ENCODE assay signal across 9 mouse cellular contexts in the genomic region with DNA sequence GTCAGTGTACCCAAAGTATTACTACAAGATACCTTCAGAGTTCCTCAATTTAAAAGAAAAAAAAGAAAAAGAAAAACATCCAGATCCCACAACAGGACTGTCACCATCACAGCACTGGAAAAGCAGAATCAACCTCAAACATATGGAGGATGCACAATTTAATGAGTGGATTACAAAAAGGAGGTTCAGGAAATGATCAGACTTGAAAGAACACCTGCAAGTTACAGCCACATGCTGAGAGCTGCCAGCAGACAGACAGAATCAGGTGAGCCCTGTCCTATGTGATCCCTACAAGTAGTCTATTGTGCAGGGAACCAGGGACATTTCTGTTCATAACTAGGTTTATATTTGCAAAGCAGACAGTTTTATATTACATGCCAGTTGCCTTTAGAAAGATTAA. TPM values are rescaled to one million over a fixed set of nuclear protein-coding genes. Genes with fewer than 3 reads are reported as not detected.
A peak's percentile ranks its signal among the peaks of the same experiment; 100 is the strongest.
DNase-seq lines count a peak whose midpoint lies in the region; ATAC-seq and TF ChIP-seq lines count a peak whose summit lies in the region.
"Had no signal": no experiment of that assay in that cellular context is flagged by ENCODE, and none has a peak within 500 bp of the region (broad histone marks: within the 10 kb centered on the region; RNA-seq: fewer than 3 reads in every experiment).

No protein-coding gene starts in this region.

- no peaks in the 10 kb centered on the region for H3K9me3 ChIP-seq in heart, postnatal 0 days (replicated peaks; ENCODE audit: control insufficient read depth, low read length)
- no peaks in the 10 kb centered on the region for H3K9me3 ChIP-seq in heart, embryonic 12.5 days (replicated peaks)
- H3K9me3 ChIP-seq in forebrain, embryonic 11.5 days (ENCODE audit: control insufficient read depth, low read length): no peaks in the 10 kb centered on the region; the same call in 1 of the 2 replicates
- H3K9me3 ChIP-seq in limb, embryonic 13.5 days: no peaks in the 10 kb centered on the region
- H3K9me3 ChIP-seq in kidney, embryonic 16.5 days (ENCODE audit: low read length): no peaks in the 10 kb centered on the region

- no peak overlapping the region for H3K27ac ChIP-seq in heart, postnatal 0 days (ENCODE audit: low read depth)
- no peak overlapping the region for H3K27ac ChIP-seq in heart, embryonic 12.5 days (ENCODE audit: poor library complexity, severe bottlenecking)
- H3K27ac ChIP-seq in forebrain, embryonic 11.5 days (ENCODE audit: low read depth, low read length): no peak overlapping the region
- no peak overlapping the region for H3K27ac ChIP-seq in limb, embryonic 13.5 days
- no peak overlapping the region for H3K27ac ChIP-seq in kidney, embryonic 16.5 days (ENCODE audit: low read length)

- H3K27me3 ChIP-seq in heart, postnatal 0 days (ENCODE audit: control insufficient read depth, insufficient read depth, low read length): peaks cover 22% of the 10 kb centered on the region
- H3K27me3 ChIP-seq in heart, embryonic 12.5 days (replicated peaks): peaks cover 22% of the 10 kb centered on the region
- no peaks in the 10 kb centered on the region for H3K27me3 ChIP-seq in forebrain, embryonic 11.5 days (ENCODE audit: control insufficient read depth, insufficient read depth, low read length)
- H3K27me3 ChIP-seq in limb, embryonic 13.5 days: peaks cover 13% of the 10 kb centered on the region
- H3K27me3 ChIP-seq in splenic B cell, adult 2 months (ENCODE audit: control insufficient read depth, insufficient read depth, low read length, poor library complexity, severe bottlenecking): no peaks in the 10 kb centered on the region
- peaks cover 11% of the 10 kb centered on the region; the same call in 1 of the 2 replicates for H3K27me3 ChIP-seq in kidney, embryonic 16.5 days (ENCODE audit: insufficient read depth, low read length)

- TF ChIP-seq CTCF in heart, postnatal 0 days (IDR thresholded peaks at IDR 0.05; ENCODE audit: low read depth): no peak

- ATAC-seq in heart, postnatal 0 days (ENCODE audit: insufficient read depth, low read depth): no peak
- ATAC-seq in heart, embryonic 12.5 days (ENCODE audit: insufficient number of reproducible peaks, low FRiP score): no peak
- ATAC-seq in forebrain, embryonic 11.5 days (replicated peaks; ENCODE audit: low FRiP score): no peak
- ATAC-seq in limb, embryonic 13.5 days (ENCODE audit: low FRiP score, low read depth): no peak
- no peak for ATAC-seq in kidney, embryonic 16.5 days (ENCODE audit: low FRiP score, low TSS enrichment)

- DNase-seq in heart, postnatal 0 days (ENCODE audit: low spot score): no peak
- DNase-seq in forebrain, embryonic 11.5 days (ENCODE audit: low spot score): no peak
- DNase-seq in splenic B cell, adult 2 months (ENCODE audit: low read depth, low spot score): peak; percentile 26
- no peak for DNase-seq in embryo, embryonic 10.5 days (ENCODE audit: low spot score)
- no peak for DNase-seq in cerebellum, adult 11 months
- DNase-seq: kidney, postnatal 4 days had no signal

- peak overlapping the region; percentile 7; the same call in 1 of the 2 replicates for H3K4me3 ChIP-seq in heart, postnatal 0 days (ENCODE audit: low read depth, low read length)
- H3K4me3 ChIP-seq in heart, embryonic 12.5 days: no peak overlapping the region
- H3K4me3 ChIP-seq in forebrain, embryonic 11.5 days (ENCODE audit: low read depth, low read length): peak overlapping the region; percentile 17; the same call in 1 of the 2 replicates
- H3K4me3 ChIP-seq in limb, embryonic 13.5 days: no peak overlapping the region
- no peak overlapping the region for H3K4me3 ChIP-seq in kidney, embryonic 16.5 days (ENCODE audit: low read length)

- H3K36me3 ChIP-seq in heart, postnatal 0 days (replicated peaks; ENCODE audit: control insufficient read depth, insufficient read depth, low read length): no peaks in the 10 kb centered on the region
- H3K36me3 ChIP-seq in heart, embryonic 12.5 days: no peaks in the 10 kb centered on the region
- no peaks in the 10 kb centered on the region for H3K36me3 ChIP-seq in forebrain, embryonic 11.5 days (ENCODE audit: control insufficient read depth, insufficient read depth, low read length)
- no peaks in the 10 kb centered on the region for H3K36me3 ChIP-seq in limb, embryonic 13.5 days
- H3K36me3 ChIP-seq in splenic B cell, adult 2 months (ENCODE audit: control insufficient read depth, insufficient read depth, low read length, poor library complexity, severe bottlenecking): no peaks in the 10 kb centered on the region
- H3K36me3 ChIP-seq in kidney, embryonic 16.5 days (ENCODE audit: insufficient read depth, low read length): no peaks in the 10 kb centered on the region

- no peak for TF ChIP-seq EP300 in heart, postnatal 0 days (IDR thresholded peaks at IDR 0.05; ENCODE audit: low read depth)

- H3K9ac ChIP-seq in heart, postnatal 0 days (replicated peaks; ENCODE audit: low read depth, low read length): no peak overlapping the region
- no peak overlapping the region for H3K9ac ChIP-seq in heart, embryonic 12.5 days
- H3K9ac ChIP-seq in forebrain, embryonic 11.5 days (ENCODE audit: low read length): no peak overlapping the region
- no peak overlapping the region for H3K9ac ChIP-seq in limb, embryonic 13.5 days
- H3K9ac ChIP-seq in kidney, embryonic 16.5 days (replicated peaks; ENCODE audit: low read length): no peak overlapping the region

- H3K4me2 ChIP-seq in heart, postnatal 0 days (ENCODE audit: low read depth, low read length): no peak overlapping the region; the same call in 1 of the 2 replicates
- H3K4me2 ChIP-seq in heart, embryonic 12.5 days: no peak overlapping the region
- H3K4me2 ChIP-seq in forebrain, embryonic 11.5 days (ENCODE audit: low read depth, low read length, severe bottlenecking): peak overlapping the region; percentile 31
- 0 out of 2 replicates have a peak overlapping the region, but pooled peaks have one; percentile 2 for H3K4me2 ChIP-seq in limb, embryonic 13.5 days (replicated peaks)
- no peak overlapping the region for H3K4me2 ChIP-seq in kidney, embryonic 16.5 days (replicated peaks; ENCODE audit: low read depth, low read length)

- 0 out of 2 replicates have a peak, but pooled peaks cover 4% of the 10 kb centered on the region for H3K4me1 ChIP-seq in heart, postnatal 0 days (ENCODE audit: control insufficient read depth, insufficient read depth)
- H3K4me1 ChIP-seq in heart, embryonic 12.5 days (replicated peaks): peaks cover 7% of the 10 kb centered on the region; the same call in 1 of the 2 replicates
- peaks cover 8% of the 10 kb centered on the region; the same call in 1 of the 2 replicates for H3K4me1 ChIP-seq in forebrain, embryonic 11.5 days (replicated peaks; ENCODE audit: control insufficient read depth, insufficient read depth, low read length)
- H3K4me1 ChIP-seq in limb, embryonic 13.5 days: peaks cover 14% of the 10 kb centered on the region
- H3K4me1 ChIP-seq in kidney, embryonic 16.5 days (ENCODE audit: insufficient read depth, low read length): peaks cover 11% of the 10 kb centered on the region

RNA-seq across cellular contexts. Expression of a gene that starts 3.3 kb away (rescaled TPM):
- total RNA-seq in heart, postnatal 0 days (2014; rRNA removed; ENCODE audit: low replicate concordance): 1.7 TPM in 1 of 2 replicates, not detected in the other
- 0.10 and 0.19 TPM in 2 replicates for polyA plus RNA-seq in heart, postnatal 0 days (2015; fragmentation: Nextera tagmentation; extraction: Ambion mirVana)
- 1.9 and 2.1 TPM in 2 replicates for polyA plus RNA-seq in heart, embryonic 12.5 days (2016; fragmentation: Nextera tagmentation; extraction: Ambion mirVana)
- 9.2 and 9.5 TPM in 2 replicates for polyA plus RNA-seq in forebrain, embryonic 11.5 days (2014; fragmentation: Nextera tagmentation; extraction: Ambion mirVana)
- 1.6 TPM in 2 replicates for polyA plus RNA-seq in limb, embryonic 13.5 days (2015; fragmentation: Nextera tagmentation; extraction: Ambion mirVana)
- polyA plus RNA-seq in kidney, embryonic 16.5 days (2015; fragmentation: Nextera tagmentation; extraction: Ambion mirVana): 1.1 and 1.2 TPM in 2 replicates

Comparison
In these comparisons a context has a peak if more than half of its experiments do, and no peak if none do; other contexts are left out.
1. H3K4me3 ChIP-seq: peak in heart, postnatal 0 days (single experiment) and forebrain, embryonic 11.5 days (single experiment); none in heart, embryonic 12.5 days (single experiment), limb, embryonic 13.5 days (single experiment) and kidney, embryonic 16.5 days (single experiment).
2. H3K4me2 ChIP-seq: peak in forebrain, embryonic 11.5 days (single experiment) and limb, embryonic 13.5 days (single experiment); none in heart, postnatal 0 days (single experiment), heart, embryonic 12.5 days (single experiment) and kidney, embryonic 16.5 days (single experiment).